In the genomic region with DNA sequence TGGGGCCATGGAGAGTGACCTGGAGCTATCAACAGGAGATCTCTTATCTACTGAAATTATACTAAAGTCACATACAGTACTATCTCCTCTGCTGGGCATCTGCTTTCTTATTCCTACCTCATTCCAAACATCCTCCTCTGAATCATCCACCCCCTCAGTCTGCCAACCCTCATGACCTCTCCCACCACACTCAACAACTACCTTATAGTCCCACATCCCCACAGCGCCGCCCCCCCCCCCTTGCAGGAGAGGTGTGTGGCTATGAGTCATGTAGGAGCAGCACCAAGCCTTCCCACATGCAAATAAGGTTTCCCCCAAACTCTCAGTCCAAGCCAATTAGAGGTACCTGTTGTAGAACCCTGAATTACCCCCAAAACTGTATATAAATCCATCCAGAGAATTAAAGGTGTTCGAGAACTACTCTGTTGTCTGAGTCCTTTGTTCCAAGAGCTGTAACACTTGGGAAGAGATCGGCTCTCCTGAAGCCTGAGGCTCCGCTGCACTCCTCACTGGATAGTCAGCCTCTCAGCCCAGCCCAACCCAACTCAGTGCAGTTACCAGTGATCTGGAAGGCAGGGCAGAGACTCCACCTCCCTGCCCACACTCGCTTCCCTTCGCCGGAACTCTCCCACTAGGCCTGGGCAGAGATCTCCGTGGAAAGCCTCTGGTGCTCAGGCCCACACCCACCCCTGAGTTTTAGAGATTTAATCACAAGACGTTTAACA, we compare ENCODE assay signal across 9 mouse cellular contexts.
A peak's percentile ranks its signal among the peaks of the same experiment; 100 is the strongest.
DNase-seq lines count a peak whose midpoint lies in the region; ATAC-seq lines count a peak whose summit lies in the region.
"Had no signal": no experiment of that assay in that cellular context is flagged by ENCODE, and none has a peak within 500 bp of the region (broad histone marks: within the 10 kb centered on the region; RNA-seq: fewer than 3 reads in every experiment).

No protein-coding gene starts in this region.

- ATAC-seq in granulocyte monocyte progenitor cell, adult 5-6 weeks (replicated peaks; ENCODE audit: poor library complexity, severe bottlenecking) = no peak

- DNase-seq in heart, adult 18-20 months = peak; percentile 25 to 36
- DNase-seq in heart, postnatal 25 days (ENCODE audit: low spot score) = no peak
- DNase-seq in 3134 (ENCODE audit: extremely low read depth, insufficient read length, low spot score) = peak; percentile 68
- peak; percentile 29 for DNase-seq in adrenal gland, postnatal 25 days
- peak; percentile 62 for DNase-seq in lung, adult 18-20 months
- DNase-seq in right cerebral cortex, postnatal 10 days (ENCODE audit: low spot score in 2 of 2) = no peak
- DNase-seq in left cerebral cortex, postnatal 4 days = no peak
- DNase-seq: cerebellum, adult 18-20 months had no signal

- intact Hi-C loops in heart, postnatal 25 days (cut with DNase I) = no loop called here
- intact Hi-C loops in left cerebral cortex, postnatal 4 days (cut with DNase I) = no loop called here

Comparison
In these comparisons a context has a peak if more than half of its experiments do, and no peak if none do; other contexts are left out.
1. DNase-seq: peak in heart, adult 18-20 months (2 of 2), 3134 (single experiment), adrenal gland, postnatal 25 days (single experiment) and lung, adult 18-20 months (2 of 2); none in heart, postnatal 25 days (single experiment), right cerebral cortex, postnatal 10 days (0 of 2) and left cerebral cortex, postnatal 4 days (single experiment).